8 mouse cellular contexts compared by ENCODE assay signal in genomic region chr17:23802746-23803365, GRCm38 (mm10). TPM values are rescaled to one million over a fixed set of nuclear protein-coding genes. Genes with fewer than 3 reads are reported as not detected.
DNase-seq lines count a peak whose midpoint lies in the region; ATAC-seq and TF ChIP-seq lines count a peak whose summit lies in the region.

No protein-coding gene starts in this region.

- ATAC-seq in common myeloid progenitor, adult 5-6 weeks (replicated peaks; ENCODE audit: low read depth, poor library complexity, severe bottlenecking), result peak; percentile 95
- peak; percentile 98 for ATAC-seq in hindbrain, postnatal 0 days
- ATAC-seq in megakaryocyte, adult 5-6 weeks (ENCODE audit: poor library complexity, severe bottlenecking), result peak; percentile 91

- no peaks in the 10 kb centered on the region for H3K9me3 ChIP-seq in hindbrain, postnatal 0 days (ENCODE audit: low read length)

- peak overlapping the region; percentile 100 for H3K4me3 ChIP-seq in gastrocnemius, adult 2 months
- H3K4me3 ChIP-seq in hindbrain, postnatal 0 days (ENCODE audit: low read length), result peak overlapping the region; percentile 99
- H3K4me3 ChIP-seq in left cerebral cortex, adult 2 months, result peak overlapping the region; percentile 94

- WGBS in hindbrain, postnatal 0 days, result under 1% methylated on average over 59 of the region's 60 CpGs

- peak; percentile 100 for DNase-seq in ZHBTc4 (ENCODE audit: low read depth, low spot score)
- DNase-seq in gastrocnemius, adult 2 months, result peak; percentile 98
- peak; percentile 100 for DNase-seq in hindbrain, postnatal 0 days (ENCODE audit: low spot score)
- peak; percentile 95 to 99 for DNase-seq in left cerebral cortex, adult 2 months (ENCODE audit: extremely low spot score in 1 of 2, low spot score in 2 of 2)
- peak; percentile 97 to 98 for DNase-seq in right cerebral cortex, adult 2 months (ENCODE audit: low spot score in 2 of 2)
- DNase-seq in urinary bladder, postnatal 14 days (ENCODE audit: low spot score), result peak; percentile 98

- H3K36me3 ChIP-seq in hindbrain, postnatal 0 days (ENCODE audit: insufficient read depth, low read length), result no peaks in the 10 kb centered on the region

- intact Hi-C loops in gastrocnemius, adult 2 months (cut with DNase I), result loop anchor here (2.0 kb wide), 2 partner anchors 26 to 32 kb away; partner anchors contain the start of genes Elob and Flywch1
- intact Hi-C loops in left cerebral cortex, adult 2 months (cut with DNase I), result loop anchor here (1.0 to 5.0 kb wide), 4 partner anchors 13 to 61 kb away; partner anchors contain the start of genes Flywch1, Paqr4 and Srrm2

- H3K9ac ChIP-seq in hindbrain, postnatal 0 days (replicated peaks; ENCODE audit: low read length), result peak overlapping the region; percentile 83

- no peaks in the 10 kb centered on the region for H3K27me3 ChIP-seq in hindbrain, postnatal 0 days (ENCODE audit: insufficient read depth, low read length)

- peak overlapping the region; percentile 90 for H3K4me2 ChIP-seq in hindbrain, postnatal 0 days (ENCODE audit: low read depth, low read length)

- H3K4me1 ChIP-seq in hindbrain, postnatal 0 days (ENCODE audit: insufficient read depth, low read length), result peaks cover 19% of the 10 kb centered on the region

- no peak for TF ChIP-seq CTCF in gastrocnemius, adult 2 months (IDR thresholded peaks at IDR 0.05)
- 0 out of 2 replicates have a peak, but pooled peaks have one; percentile 16 for TF ChIP-seq CTCF in hindbrain, postnatal 0 days (IDR thresholded peaks at IDR 0.05; ENCODE audit: low read depth)
- no peak; the same call in 1 of the 2 replicates for TF ChIP-seq CTCF in left cerebral cortex, adult 2 months (IDR thresholded peaks at IDR 0.05)

- H3K27ac ChIP-seq in gastrocnemius, adult 2 months, result peak overlapping the region; percentile 99
- peak overlapping the region; percentile 98 for H3K27ac ChIP-seq in hindbrain, postnatal 0 days
- H3K27ac ChIP-seq in left cerebral cortex, adult 2 months, result peak overlapping the region; percentile 97

RNA-seq across cellular contexts. Expression of gene Srrm2, which starts 12.5 kb away (rescaled TPM):
- total RNA-seq in common myeloid progenitor, adult 5-6 weeks (2017), result 234 and 239 TPM in 2 replicates
- 100 to 1,000 TPM; 178 to 227 TPM for total RNA-seq in gastrocnemius, adult 2 months (2021)
- total RNA-seq in hindbrain, postnatal 0 days (2014; rRNA removed), result 133 and 144 TPM in 2 replicates
- 419 and 436 TPM in 2 replicates for polyA plus RNA-seq in hindbrain, postnatal 0 days (2015; fragmentation: Nextera tagmentation; extraction: Ambion mirVana)
- 100 to 1,000 TPM; 671 to 678 TPM for total RNA-seq in left cerebral cortex, adult 2 months (2021)
- 210 and 224 TPM in 2 replicates for total RNA-seq in megakaryocyte, adult 5-6 weeks (2015)
- 81.2 and 117 TPM in 2 replicates for total RNA-seq in megakaryocyte, adult 5-6 weeks (2017)

RNA-seq across cellular contexts. Expression of gene Flywch2, which starts 17.0 kb away (rescaled TPM):
- 0.46 and 4.6 TPM in 2 replicates for total RNA-seq in common myeloid progenitor, adult 5-6 weeks (2017)
- under 1 TPM; 0.47 to 0.51 TPM for total RNA-seq in gastrocnemius, adult 2 months (2021)
- total RNA-seq in hindbrain, postnatal 0 days (2014; rRNA removed), result 63.3 and 83.8 TPM in 2 replicates
- 99.8 and 123 TPM in 2 replicates for polyA plus RNA-seq in hindbrain, postnatal 0 days (2015; fragmentation: Nextera tagmentation; extraction: Ambion mirVana)
- 10 to 100 TPM; 11.9 to 13.7 TPM for total RNA-seq in left cerebral cortex, adult 2 months (2021)
- 0.66 TPM in 1 of 2 replicates, not detected in the other for total RNA-seq in megakaryocyte, adult 5-6 weeks (2015)
- total RNA-seq in megakaryocyte, adult 5-6 weeks (2017), result 0.92 TPM in 1 of 2 replicates, not detected in the other

RNA-seq across cellular contexts. Expression of gene Elob, which starts 26.1 kb away (rescaled TPM):
- 96.2 and 130 TPM in 2 replicates for total RNA-seq in common myeloid progenitor, adult 5-6 weeks (2017)
- 100 to 1,000 TPM; 296 to 351 TPM for total RNA-seq in gastrocnemius, adult 2 months (2021)
- total RNA-seq in hindbrain, postnatal 0 days (2014; rRNA removed), result 755 and 1,410 TPM in 2 replicates
- 1,482 and 1,504 TPM in 2 replicates for polyA plus RNA-seq in hindbrain, postnatal 0 days (2015; fragmentation: Nextera tagmentation; extraction: Ambion mirVana)
- 100 to 1,000 TPM; 337 to 365 TPM for total RNA-seq in left cerebral cortex, adult 2 months (2021)
- total RNA-seq in megakaryocyte, adult 5-6 weeks (2015), result 283 and 294 TPM in 2 replicates
- total RNA-seq in megakaryocyte, adult 5-6 weeks (2017), result 113 and 140 TPM in 2 replicates

RNA-seq across cellular contexts. Expression of gene Flywch1, which starts 31.5 kb away (rescaled TPM):
- total RNA-seq in common myeloid progenitor, adult 5-6 weeks (2017), result 33.8 and 34.0 TPM in 2 replicates
- total RNA-seq in gastrocnemius, adult 2 months (2021), result 10 to 100 TPM; 43.3 to 50.4 TPM
- 230 and 258 TPM in 2 replicates for total RNA-seq in hindbrain, postnatal 0 days (2014; rRNA removed)
- 165 and 183 TPM in 2 replicates for polyA plus RNA-seq in hindbrain, postnatal 0 days (2015; fragmentation: Nextera tagmentation; extraction: Ambion mirVana)
- 100 to 1,000 TPM; 425 to 428 TPM for total RNA-seq in left cerebral cortex, adult 2 months (2021)
- 3.1 and 3.7 TPM in 2 replicates for total RNA-seq in megakaryocyte, adult 5-6 weeks (2015)
- 7.7 and 12.0 TPM in 2 replicates for total RNA-seq in megakaryocyte, adult 5-6 weeks (2017)

RNA-seq across cellular contexts. Expression of gene Prss33, which starts 33.0 kb away (rescaled TPM):
- not detected in 2 replicates for total RNA-seq in common myeloid progenitor, adult 5-6 weeks (2017)
- total RNA-seq in gastrocnemius, adult 2 months (2021), result not detected
- total RNA-seq in hindbrain, postnatal 0 days (2014; rRNA removed), result not detected in 2 replicates
- not detected in 2 replicates for polyA plus RNA-seq in hindbrain, postnatal 0 days (2015; fragmentation: Nextera tagmentation; extraction: Ambion mirVana)
- total RNA-seq in left cerebral cortex, adult 2 months (2021), result not detected
- total RNA-seq in megakaryocyte, adult 5-6 weeks (2015), result not detected in 2 replicates
- total RNA-seq in megakaryocyte, adult 5-6 weeks (2017), result not detected in 2 replicates

Comparison
In these comparisons a context has a peak if more than half of its experiments do, and no peak if none do; other contexts are left out.
1. Peak in every context shown above with its lines: DNase-seq, ATAC-seq, H3K4me3 ChIP-seq and H3K27ac ChIP-seq.